Mouse (Mus musculus): ENCODE measurements around the gene Il17re. TPM values are rescaled to one million over a fixed set of nuclear protein-coding genes. Genes with fewer than 3 reads are reported as not detected.

The Il17re gene
- polyA plus RNA-seq, 1 experiment from 2014 or later, result 1.6 TPM

- peak; percentile 69 for ATAC-seq (ENCODE audit: low FRiP score, low read depth)
- H3K9me3 ChIP-seq, result no peaks in the 10 kb centered on the region
- peak overlapping the region; percentile 30 for H3K4me3 ChIP-seq
- 0 out of 2 replicates have a peak overlapping the region, but pooled peaks have one; percentile 12 for H3K27ac ChIP-seq
- H3K36me3 ChIP-seq, result peaks cover 35% of the 10 kb centered on the region
- 1% methylated on average over 54 of the region's 54 CpGs for WGBS
- H3K4me2 ChIP-seq (replicated peaks), result peak overlapping the region; percentile 62
- H3K27me3 ChIP-seq (replicated peaks), result peaks cover 11% of the 10 kb centered on the region
- H3K4me1 ChIP-seq, result peaks cover 17% of the 10 kb centered on the region
- H3K9ac ChIP-seq, result peak overlapping the region; percentile 41
These were observed 36.0 kb downstream of the Il17re start for GRCm38 (mm10) chr6:113494258-113494788.

- WGBS, result 50% methylated on average over 28 of the region's 28 CpGs
- peak; percentile 22 for ATAC-seq (ENCODE audit: low FRiP score, low read depth)
- H3K4me3 ChIP-seq, result no peak overlapping the region
- H3K9ac ChIP-seq, result 0 out of 2 replicates have a peak overlapping the region, but pooled peaks have one; percentile 8
- H3K4me2 ChIP-seq (replicated peaks), result peak overlapping the region; percentile 62
- no peak overlapping the region for H3K27ac ChIP-seq
- peaks cover 14% of the 10 kb centered on the region for H3K27me3 ChIP-seq (replicated peaks)
- H3K4me1 ChIP-seq, result peaks cover 17% of the 10 kb centered on the region
- H3K36me3 ChIP-seq, result peaks cover 26% of the 10 kb centered on the region
- no peaks in the 10 kb centered on the region for H3K9me3 ChIP-seq
These were observed 36.9 kb downstream of the Il17re start for GRCm38 (mm10) chr6:113495071-113495675.

GRCm38 (mm10) chr6:113499346-113499745 is 41.1 kb downstream of the Il17re start:
- H3K27ac ChIP-seq, result no peak overlapping the region
- peaks cover 23% of the 10 kb centered on the region for H3K4me1 ChIP-seq
- H3K9ac ChIP-seq, result no peak overlapping the region
- H3K4me2 ChIP-seq (replicated peaks), result no peak overlapping the region
- no peak overlapping the region for H3K4me3 ChIP-seq
- no peak for ATAC-seq (ENCODE audit: low FRiP score, low read depth)
- peaks cover 27% of the 10 kb centered on the region for H3K27me3 ChIP-seq (replicated peaks)
- no peaks in the 10 kb centered on the region for H3K36me3 ChIP-seq
- no peaks in the 10 kb centered on the region for H3K9me3 ChIP-seq
- 82% methylated on average over 6 of the region's 6 CpGs for WGBS

- Histone ChIP-seq H3K4me2 (replicated peaks) (peak within 1 kb of the TSS; percentile 72), H3K4me3 (peak within 1 kb of the TSS; percentile 48), H3K36me3 (no peaks in the 10 kb centered on the region), H3K27me3 (replicated peaks) (peaks cover 16% of the 10 kb centered on the region), H3K9me3 (no peaks in the 10 kb centered on the region), H3K4me1 (peaks cover 8% of the 10 kb centered on the region), H3K27ac (no peak within 1 kb of the TSS), H3K9ac (peak within 1 kb of the TSS; percentile 57)
- WGBS, result 2% methylated on average over 32 of the region's 32 CpGs
- peak; percentile 88 for ATAC-seq (ENCODE audit: low FRiP score, low read depth)
These were observed 43.3 kb downstream of the Il17re start, which contains the start of gene Prrt3 for GRCm38 (mm10) chr6:113501388-113502084. Prrt3 (minus strand) TSS chr6:113501931.

GRCm38 (mm10) chr6:113502801-113503200 is 44.5 kb downstream of the Il17re start:
- no peak overlapping the region for H3K9ac ChIP-seq
- H3K4me1 ChIP-seq, result peaks cover 8% of the 10 kb centered on the region
- no peak overlapping the region for H3K27ac ChIP-seq

GRCm38 (mm10) chr6:113505689-113506088 is 47.4 kb downstream of the Il17re start:
- Histone ChIP-seq H3K36me3 (no peaks in the 10 kb centered on the region), H3K4me3 (no peak overlapping the region), H3K9me3 (no peaks in the 10 kb centered on the region), H3K4me2 (replicated peaks) (no peak overlapping the region), H3K4me1 (peaks cover 8% of the 10 kb centered on the region), H3K9ac (no peak overlapping the region), H3K27ac (no peak overlapping the region), H3K27me3 (replicated peaks) (peaks cover 10% of the 10 kb centered on the region)
- no peak for ATAC-seq (ENCODE audit: low FRiP score, low read depth)
- WGBS, result 76% methylated on average over 1 of the region's 1 CpGs

More at GRCm38 (mm10) chr6:113502801-113503200, 44.5 kb downstream of the Il17re start:
- 62% methylated on average over 2 of the region's 2 CpGs for WGBS
- no peaks in the 10 kb centered on the region for H3K9me3 ChIP-seq
- H3K36me3 ChIP-seq, result no peaks in the 10 kb centered on the region
- no peak overlapping the region for H3K4me2 ChIP-seq (replicated peaks)
- ATAC-seq (ENCODE audit: low FRiP score, low read depth), result no peak
- H3K27me3 ChIP-seq (replicated peaks), result peaks cover 16% of the 10 kb centered on the region
- no peak overlapping the region for H3K4me3 ChIP-seq

- H3K4me2 ChIP-seq (replicated peaks), result no peak overlapping the region
- no peaks in the 10 kb centered on the region for H3K9me3 ChIP-seq
- no peak overlapping the region for H3K27ac ChIP-seq
- H3K4me1 ChIP-seq, result no peaks in the 10 kb centered on the region
- peaks cover 4% of the 10 kb centered on the region; the same call in 1 of the 2 replicates for H3K27me3 ChIP-seq (replicated peaks)
- no peak for ATAC-seq (ENCODE audit: low FRiP score, low read depth)
- no peak overlapping the region for H3K4me3 ChIP-seq
- H3K9ac ChIP-seq, result no peak overlapping the region
- H3K36me3 ChIP-seq, result no peaks in the 10 kb centered on the region
These were observed 48.8 kb downstream of the Il17re start for GRCm38 (mm10) chr6:113507130-113507529.

GRCm38 (mm10) chr6:113508272-113508946 is 50.1 kb downstream of the Il17re start:
- 74% methylated on average over 7 of the region's 7 CpGs for WGBS
- Histone ChIP-seq H3K4me2 (replicated peaks) (no peak overlapping the region), H3K4me3 (no peak overlapping the region), H3K9ac (no peak overlapping the region), H3K9me3 (no peaks in the 10 kb centered on the region), H3K36me3 (peaks cover 11% of the 10 kb centered on the region), H3K27me3 (replicated peaks) (no peaks in the 10 kb centered on the region), H3K4me1 (no peaks in the 10 kb centered on the region), H3K27ac (no peak overlapping the region)
- no peak for ATAC-seq (ENCODE audit: low FRiP score, low read depth)

GRCm38 (mm10) chr6:113508947-113509280 is 50.6 kb downstream of the Il17re start:
- Histone ChIP-seq H3K36me3 (peaks cover 16% of the 10 kb centered on the region), H3K27me3 (replicated peaks) (no peaks in the 10 kb centered on the region), H3K4me1 (no peaks in the 10 kb centered on the region), H3K4me2 (replicated peaks) (no peak overlapping the region), H3K27ac (no peak overlapping the region), H3K9ac (no peak overlapping the region), H3K4me3 (no peak overlapping the region), H3K9me3 (no peaks in the 10 kb centered on the region)
- ATAC-seq (ENCODE audit: low FRiP score, low read depth), result no peak
- WGBS, result 46% methylated on average over 5 of the region's 5 CpGs

- Histone ChIP-seq H3K4me1 (no peaks in the 10 kb centered on the region), H3K36me3 (peaks cover 66% of the 10 kb centered on the region), H3K4me2 (replicated peaks) (no peak overlapping the region), H3K27me3 (replicated peaks) (no peaks in the 10 kb centered on the region), H3K9ac (no peak overlapping the region), H3K9me3 (no peaks in the 10 kb centered on the region), H3K27ac (no peak overlapping the region), H3K4me3 (no peak overlapping the region)
- no peak for ATAC-seq (ENCODE audit: low FRiP score, low read depth)
- WGBS, result 87% methylated on average over 6 of the region's 6 CpGs
These were observed 55.7 kb downstream of the Il17re start for GRCm38 (mm10) chr6:113513944-113514343.

- H3K4me1 ChIP-seq, result no peaks in the 10 kb centered on the region
- no peaks in the 10 kb centered on the region for H3K9me3 ChIP-seq
- H3K27me3 ChIP-seq (replicated peaks), result no peaks in the 10 kb centered on the region
- ATAC-seq (ENCODE audit: low FRiP score, low read depth), result no peak
- 98% methylated on average over 3 of the region's 3 CpGs for WGBS
- peaks cover 73% of the 10 kb centered on the region for H3K36me3 ChIP-seq
- H3K4me3 ChIP-seq, result no peak overlapping the region
- no peak overlapping the region for H3K4me2 ChIP-seq (replicated peaks)
- H3K27ac ChIP-seq, result no peak overlapping the region
- no peak overlapping the region for H3K9ac ChIP-seq
These were observed 56.3 kb downstream of the Il17re start for GRCm38 (mm10) chr6:113514600-113514999.

- Histone ChIP-seq H3K9me3 (no peaks in the 10 kb centered on the region), H3K4me3 (no peak overlapping the region), H3K4me2 (replicated peaks) (no peak overlapping the region), H3K4me1 (no peaks in the 10 kb centered on the region), H3K27ac (no peak overlapping the region), H3K27me3 (replicated peaks) (no peaks in the 10 kb centered on the region), H3K36me3 (peaks cover 92% of the 10 kb centered on the region), H3K9ac (no peak overlapping the region)
- WGBS, result 96% methylated on average over 8 of the region's 8 CpGs
- no peak for ATAC-seq (ENCODE audit: low FRiP score, low read depth)
These were observed 59.3 kb downstream of the Il17re start for GRCm38 (mm10) chr6:113517434-113518080.
